Mouse (Mus musculus) heart, embryonic 16.5 days (tissue): ENCODE data around the gene Fam196a. TPM values are rescaled to one million over a fixed set of nuclear protein-coding genes. Genes with fewer than 3 reads are reported as not detected.

Source experiments
- ATAC-seq: fragments of 200-750 bp; cut with Nextera tagmentation; replicated peaks from 2 replicates; pipeline ENCODE4 v1.8.0; 2017; ENCODE audit warnings: moderate number of reproducible peaks; ENCODE audit not compliant: insufficient read depth, low FRiP score; ENCODE audit errors: extremely low read depth
- H3K27ac ChIP-seq: fragments of 300-500 bp; sonication (generic); 2 replicates; pipeline ENCODE4 v1.5.1; 2014; ENCODE audit warnings: mild to moderate bottlenecking, low read length, control low read depth, moderate library complexity
- H3K27me3 ChIP-seq: fragments of 300-500 bp; sonication (generic); 2 replicates; pipeline ENCODE4 v1.6.1; 2014; ENCODE audit warnings: low read length, mixed read lengths; ENCODE audit not compliant: control insufficient read depth, insufficient read depth
- H3K36me3 ChIP-seq: fragments of 300-500 bp; sonication (generic); 2 replicates; pipeline ENCODE4 v1.6.1; 2014; ENCODE audit not compliant: control insufficient read depth, insufficient read depth
- H3K4me1 ChIP-seq: fragments of 300-500 bp; sonication (generic); 2 replicates; pipeline ENCODE4 v1.6.1; 2014; ENCODE audit warnings: low read length, mixed read lengths; ENCODE audit not compliant: control insufficient read depth, insufficient read depth
- H3K4me2 ChIP-seq: fragments of 300-500 bp; sonication (generic); 2 replicates; pipeline ENCODE4 v1.6.1; 2014; ENCODE audit warnings: low read depth, mild to moderate bottlenecking, control low read depth, low read length
- H3K4me3 ChIP-seq: fragments of 300-500 bp; sonication (generic); 2 replicates; pipeline ENCODE4 v1.5.1; 2014; ENCODE audit warnings: mild to moderate bottlenecking, control low read depth, low read length
- H3K9ac ChIP-seq: fragments of 300-500 bp; sonication (generic); 2 replicates; pipeline ENCODE4 v1.6.1; 2014; ENCODE audit warnings: low read length, control low read depth
- H3K9me3 ChIP-seq: fragments of 300-500 bp; sonication (generic); replicated peaks from 2 replicates; pipeline ENCODE4 v1.6.1; 2016; ENCODE audit warnings: low read length; ENCODE audit not compliant: control insufficient read depth
- WGBS: fragments of 180-500 bp; shearing (Covaris S2); extraction: QIAGEN DNeasy Blood & Tissue Kit; methylation state at CpG from one replicate; pipeline ENCODE4 v1.1.7; 2014; 5-methylcytosine and 5-hydroxymethylcytosine counted together
- polyA plus RNA-seq: library from polyadenylated mRNA; unstranded; fragments of >200 nt; fragmentation: Nextera tagmentation; extraction: Ambion mirVana; gene quantifications from 2 replicates; pipeline ENCODE4 v1.2.1, GENCODE M21; 2015

The Fam196a gene
- polyA plus RNA-seq, 1 experiment from 2014 or later: 1.3 TPM

GRCm38 (mm10) chr7:134931886-134932285 is 6.3 kb downstream of the Fam196a start:
- H3K4me3 ChIP-seq: no peak overlapping the region
- ATAC-seq: no peak
- 80% methylated on average over 2 of the region's 2 CpGs for WGBS

GRCm38 (mm10) chr7:134901992-134902391 is 36.2 kb downstream of the Fam196a start:
- Histone ChIP-seq H3K36me3 (no peaks in the 10 kb centered on the region), H3K4me1 (no peaks in the 10 kb centered on the region), H3K9me3 (no peaks in the 10 kb centered on the region), H3K4me3 (no peak overlapping the region), H3K9ac (no peak overlapping the region), H3K27ac (no peak overlapping the region), H3K4me2 (no peak overlapping the region), H3K27me3 (no peaks in the 10 kb centered on the region)
- 88% methylated on average over 2 of the region's 2 CpGs for WGBS
- ATAC-seq: no peak

More at GRCm38 (mm10) chr7:134931886-134932285, 6.3 kb downstream of the Fam196a start:
- Histone ChIP-seq H3K27ac (no peak overlapping the region), H3K9ac (no peak overlapping the region), H3K4me2 (no peak overlapping the region), H3K36me3 (no peaks in the 10 kb centered on the region), H3K4me1 (no peaks in the 10 kb centered on the region), H3K27me3 (peaks cover 8% of the 10 kb centered on the region), H3K9me3 (no peaks in the 10 kb centered on the region)

- Histone ChIP-seq H3K27me3 (no peaks in the 10 kb centered on the region), H3K4me1 (no peaks in the 10 kb centered on the region), H3K4me3 (no peak overlapping the region), H3K27ac (no peak overlapping the region), H3K9ac (no peak overlapping the region), H3K9me3 (no peaks in the 10 kb centered on the region), H3K36me3 (0 out of 2 replicates have a peak, but pooled peaks cover 4% of the 10 kb centered on the region), H3K4me2 (no peak overlapping the region)
- WGBS: 93% methylated on average over 2 of the region's 2 CpGs
- no peak for ATAC-seq
Measured at GRCm38 (mm10) chr7:134899462-134899861, 38.8 kb downstream of the Fam196a start.

GRCm38 (mm10) chr7:134894604-134895003 is 43.6 kb downstream of the Fam196a start:
- ATAC-seq: no peak
- WGBS: 72% methylated on average over 2 of the region's 2 CpGs
- Histone ChIP-seq H3K4me3 (no peak overlapping the region), H3K27me3 (no peaks in the 10 kb centered on the region), H3K27ac (no peak overlapping the region), H3K4me2 (no peak overlapping the region), H3K4me1 (no peaks in the 10 kb centered on the region), H3K36me3 (0 out of 2 replicates have a peak, but pooled peaks cover 4% of the 10 kb centered on the region), H3K9me3 (no peaks in the 10 kb centered on the region), H3K9ac (no peak overlapping the region)

- no peak for ATAC-seq
- H3K9me3 ChIP-seq: no peaks in the 10 kb centered on the region
- 0 out of 2 replicates have a peak, but pooled peaks cover 4% of the 10 kb centered on the region for H3K36me3 ChIP-seq
- H3K4me3 ChIP-seq: no peak overlapping the region
- no peak overlapping the region for H3K9ac ChIP-seq
- no peaks in the 10 kb centered on the region for H3K4me1 ChIP-seq
- H3K27me3 ChIP-seq: no peaks in the 10 kb centered on the region
- H3K27ac ChIP-seq: no peak overlapping the region
- no peak overlapping the region for H3K4me2 ChIP-seq
- 83% methylated on average over 4 of the region's 4 CpGs for WGBS
Measured at GRCm38 (mm10) chr7:134892972-134893371, 45.3 kb downstream of the Fam196a start.

- ATAC-seq: no peak
- WGBS: 86% methylated on average over 13 of the region's 13 CpGs
- Histone ChIP-seq H3K9ac (no peak overlapping the region), H3K9me3 (no peaks in the 10 kb centered on the region), H3K36me3 (0 out of 2 replicates have a peak, but pooled peaks cover 4% of the 10 kb centered on the region), H3K27ac (no peak overlapping the region), H3K4me2 (no peak overlapping the region), H3K27me3 (no peaks in the 10 kb centered on the region), H3K4me1 (no peaks in the 10 kb centered on the region), H3K4me3 (no peak overlapping the region)
Measured at GRCm38 (mm10) chr7:134892449-134892871, 45.8 kb downstream of the Fam196a start.

DNA sequence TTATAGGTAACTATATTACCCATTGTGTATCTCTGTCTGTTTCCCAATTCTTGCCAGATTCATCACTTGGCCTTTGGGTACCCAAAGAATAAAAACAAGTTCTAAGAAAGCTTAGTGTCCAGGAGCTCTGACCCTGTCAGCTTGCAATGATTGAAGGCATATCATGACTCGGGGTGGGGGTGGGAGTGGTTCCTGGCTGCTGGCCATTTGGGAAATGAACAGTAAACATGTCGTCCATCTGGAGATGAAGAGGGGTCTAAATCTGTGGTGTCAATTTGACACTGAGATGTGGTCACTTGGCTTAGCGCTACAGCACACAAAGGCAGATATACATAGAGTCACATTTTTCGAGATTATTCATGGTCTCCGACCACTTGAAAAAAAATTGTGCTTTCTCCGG is 54.7 kb downstream of the Fam196a start:
- H3K9me3 ChIP-seq: no peaks in the 10 kb centered on the region
- no peak overlapping the region for H3K27ac ChIP-seq
- H3K4me3 ChIP-seq: no peak overlapping the region
- peaks cover 2% of the 10 kb centered on the region; the same call in 1 of the 2 replicates for H3K4me1 ChIP-seq
- no peak for ATAC-seq
- no peaks in the 10 kb centered on the region for H3K27me3 ChIP-seq
- no peak overlapping the region for H3K4me2 ChIP-seq
- WGBS: 68% methylated on average over 6 of the region's 6 CpGs
- no peak overlapping the region for H3K9ac ChIP-seq
- H3K36me3 ChIP-seq: no peaks in the 10 kb centered on the region

GRCm38 (mm10) chr7:134880431-134880830 is 57.8 kb downstream of the Fam196a start:
- H3K27ac ChIP-seq: no peak overlapping the region
- 0 out of 2 replicates have a peak, but pooled peaks cover 5% of the 10 kb centered on the region for H3K36me3 ChIP-seq
- ATAC-seq: peak; percentile 41; the same call in 1 of the 2 replicates
- H3K9me3 ChIP-seq: no peaks in the 10 kb centered on the region
- no peak overlapping the region for H3K4me2 ChIP-seq
- 37% methylated on average over 6 of the region's 6 CpGs for WGBS
- peaks cover 2% of the 10 kb centered on the region; the same call in 1 of the 2 replicates for H3K4me1 ChIP-seq
- no peak overlapping the region for H3K4me3 ChIP-seq
- H3K27me3 ChIP-seq: no peaks in the 10 kb centered on the region
- H3K9ac ChIP-seq: no peak overlapping the region

- no peak overlapping the region for H3K9ac ChIP-seq
- 87% methylated on average over 6 of the region's 6 CpGs for WGBS
- no peaks in the 10 kb centered on the region for H3K9me3 ChIP-seq
- H3K27me3 ChIP-seq: no peaks in the 10 kb centered on the region
- no peak for ATAC-seq
- H3K4me1 ChIP-seq: peaks cover 2% of the 10 kb centered on the region; the same call in 1 of the 2 replicates
- no peak overlapping the region for H3K27ac ChIP-seq
- H3K4me3 ChIP-seq: no peak overlapping the region
- no peak overlapping the region for H3K4me2 ChIP-seq
- 0 out of 2 replicates have a peak, but pooled peaks cover 5% of the 10 kb centered on the region for H3K36me3 ChIP-seq
Measured at GRCm38 (mm10) chr7:134878985-134879384, 59.2 kb downstream of the Fam196a start.
